Mouse (Mus musculus) liver, adult 2 months (tissue): ENCODE data around the gene Elane.

ENCODE experiments used
- CTCF ChIP-seq: fragments of 200-500 bp; IDR thresholded peaks from 2 replicates; pipeline ENCODE4 v1.5.1; 2011; ENCODE audit warnings: low read depth, low read length, control low read depth
- POLR2A ChIP-seq: fragments of 200-500 bp; IDR thresholded peaks from 2 replicates; pipeline ENCODE4 v1.6.1; 2011; ENCODE audit warnings: low read length, control low read depth; ENCODE audit not compliant: insufficient read depth; ENCODE audit errors: extremely low read depth

DNA sequence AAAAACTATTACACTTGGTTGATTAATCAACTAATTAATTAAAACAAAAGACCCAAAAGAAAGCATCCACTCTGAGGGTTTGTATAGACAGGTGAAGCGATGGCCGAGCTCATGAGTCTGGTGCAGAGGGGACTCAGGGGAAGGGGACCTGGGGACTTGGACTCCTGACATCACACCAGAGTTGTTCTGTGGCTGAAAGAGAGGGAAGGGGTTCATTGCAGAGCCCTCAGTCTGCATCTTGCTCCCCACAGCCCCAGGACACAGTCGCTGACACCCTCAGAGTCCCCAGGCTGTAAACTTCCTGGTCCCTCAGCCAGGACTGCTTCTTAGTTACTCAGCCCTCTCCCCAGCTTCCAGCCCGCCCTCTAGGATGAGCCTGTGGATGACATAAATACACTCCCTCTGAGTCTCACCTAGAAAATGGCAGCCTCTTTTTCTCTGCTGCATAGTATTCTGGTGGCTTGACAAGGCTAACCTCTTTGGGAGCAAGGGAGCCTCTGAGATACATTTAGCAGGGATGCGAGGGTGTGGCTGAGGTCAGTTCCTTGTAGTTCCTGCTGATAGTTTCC lies 31.6 kb downstream of the Elane start:
- no peak for TF ChIP-seq CTCF
- TF ChIP-seq POLR2A, result no peak
